Mouse (Mus musculus) erythroblast, adult 5-6 weeks (primary cell): ENCODE results near the gene L3hypdh. TPM values are rescaled to one million over a fixed set of nuclear protein-coding genes. Genes with fewer than 3 reads are reported as not detected.
"Not testable (repeated sequence)": the region's sequence is repeated elsewhere in the genome, so short reads cannot be mapped to it uniquely, and the experiment has no call there.

Experiments
- ATAC-seq: replicated peaks from 2 replicates; pipeline ENCODE4 v1.8.0; 2016; ENCODE audit warnings: moderate number of reproducible peaks, mild to moderate bottlenecking, moderate TSS enrichment, inconsistent platforms; ENCODE audit not compliant: poor library complexity, low FRiP score, severe bottlenecking
- total RNA-seq, 2 experiments: library from RNA; stranded (forward) in 1 of 2; stranded (reverse) in 1 of 2; fragments of 150-400 nt in 1 of 2; fragments of 200-764, 138-1000 nt in 1 of 2; gene quantifications; 2 replicates each; pipeline versions ENCODE4 v1.2.3 to v1.2.4; 2015 to 2017; ENCODE audit warnings: low replicate concordance in 2 of 2

Gene L3hypdh
- total RNA-seq, 2 experiments from 2014 or later, result not detected

DNA sequence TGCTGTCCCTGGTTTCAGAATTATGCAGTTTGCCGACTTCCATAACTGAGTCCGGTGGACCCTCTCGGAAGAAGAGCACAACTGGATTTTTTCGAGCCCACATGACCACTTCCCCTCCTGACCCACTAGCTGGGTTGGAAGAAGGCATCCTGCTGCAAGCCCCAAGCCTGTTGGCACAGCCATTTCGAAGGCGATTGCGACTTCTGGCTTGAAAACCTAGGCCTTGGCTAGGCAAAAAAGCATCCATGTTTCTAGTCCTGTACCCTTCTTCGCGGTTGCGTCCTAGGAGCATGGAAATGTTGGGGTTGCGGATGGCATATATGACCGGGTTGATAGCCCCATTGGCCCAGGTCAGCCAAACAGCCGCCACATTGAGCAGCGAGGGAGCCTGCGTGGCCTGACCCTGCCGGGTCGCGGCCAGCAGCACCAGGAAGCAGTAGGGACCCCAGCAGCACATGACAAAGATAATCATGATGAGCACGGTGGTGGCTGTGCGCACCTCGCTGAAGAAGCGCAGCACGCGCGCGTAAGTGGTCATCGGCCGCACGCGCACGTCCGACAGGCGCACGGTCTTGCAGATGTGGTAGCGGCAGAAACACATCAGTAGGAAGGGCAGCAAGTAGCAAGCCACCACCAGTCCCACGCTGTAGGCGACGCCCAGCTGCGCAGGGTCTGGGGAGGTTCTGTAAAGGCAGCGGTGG lies 15.5 kb downstream of the L3hypdh start:
- no peak for ATAC-seq

DNA sequence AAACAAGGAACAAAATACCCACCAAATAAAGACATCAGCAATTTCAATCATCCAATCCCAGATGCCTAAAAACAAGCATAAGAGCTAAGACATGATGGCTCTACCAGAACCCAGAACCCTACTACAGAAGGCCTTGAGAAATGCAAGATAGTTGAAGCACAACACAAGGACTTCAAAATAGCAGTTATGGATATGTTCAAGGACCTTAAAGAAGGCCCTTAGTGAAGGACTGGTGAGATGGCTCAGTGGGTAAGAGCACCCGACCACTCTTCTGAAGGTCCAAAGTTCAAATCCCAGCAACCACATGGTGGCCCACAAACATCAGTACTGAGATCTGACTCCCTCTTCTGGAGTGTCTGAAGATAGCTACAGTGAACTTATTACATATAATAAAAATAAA lies 27.5 kb downstream of the L3hypdh start:
- no peak for ATAC-seq

DNA sequence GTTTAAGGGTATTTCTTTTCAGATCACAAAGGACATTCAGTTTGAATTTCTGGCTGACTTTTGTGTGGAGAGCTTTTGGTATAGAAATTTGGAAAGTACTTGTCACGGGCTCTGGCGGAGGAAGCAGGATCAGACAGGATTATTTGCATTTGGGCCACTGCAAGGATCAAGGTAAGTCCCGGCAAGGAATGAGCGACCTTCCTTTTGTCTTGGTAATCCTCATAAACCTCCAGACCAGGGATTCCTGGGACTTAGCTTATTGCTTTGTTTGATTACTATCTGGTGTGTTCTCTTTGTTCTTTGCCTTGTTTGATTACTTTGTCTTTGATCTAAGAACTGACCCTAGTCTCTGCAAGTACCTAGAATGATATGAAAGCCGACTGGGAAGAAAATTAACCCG lies 31.4 kb downstream of the L3hypdh start:
- no peak for ATAC-seq

DNA sequence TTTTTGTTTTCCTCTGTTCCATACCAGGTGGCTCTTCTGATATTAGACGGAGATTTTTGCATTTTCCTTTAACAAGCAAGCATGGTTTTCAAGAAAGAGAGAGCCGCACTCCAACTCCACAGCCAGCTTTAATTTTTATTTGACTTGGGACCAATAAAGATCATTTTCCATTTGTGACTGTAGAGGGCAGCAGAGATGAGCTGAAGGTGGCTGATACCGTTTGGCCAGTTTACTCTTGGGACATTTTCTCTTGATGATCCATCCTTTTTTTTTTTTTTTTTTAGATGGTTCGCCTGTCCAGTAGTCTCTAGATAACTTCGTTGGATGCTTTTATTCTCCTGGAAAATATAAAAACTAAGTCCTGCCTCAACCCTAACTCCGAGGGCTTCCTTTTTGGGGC lies 31.9 kb downstream of the L3hypdh start:
- ATAC-seq, result no peak

DNA sequence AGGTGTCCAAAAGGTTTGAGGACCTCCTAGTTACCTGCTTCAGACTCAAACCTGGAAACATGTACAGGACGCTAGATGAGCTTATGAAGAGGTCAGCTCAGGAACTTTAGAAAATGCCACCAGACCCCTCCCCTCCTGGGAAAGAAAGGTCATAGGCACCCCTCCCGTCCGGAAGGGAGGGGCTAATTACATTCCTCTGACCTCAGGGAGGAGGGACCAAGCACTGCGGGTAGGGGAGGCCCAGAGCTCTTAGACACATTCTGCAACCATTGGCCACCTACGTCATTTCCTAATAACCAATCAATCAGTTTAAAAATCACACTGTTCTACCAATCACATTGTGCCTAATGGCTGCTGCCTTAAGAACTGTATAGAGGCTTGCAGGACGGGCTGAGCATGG lies 32.7 kb downstream of the L3hypdh start:
- ATAC-seq, result no peak

DNA sequence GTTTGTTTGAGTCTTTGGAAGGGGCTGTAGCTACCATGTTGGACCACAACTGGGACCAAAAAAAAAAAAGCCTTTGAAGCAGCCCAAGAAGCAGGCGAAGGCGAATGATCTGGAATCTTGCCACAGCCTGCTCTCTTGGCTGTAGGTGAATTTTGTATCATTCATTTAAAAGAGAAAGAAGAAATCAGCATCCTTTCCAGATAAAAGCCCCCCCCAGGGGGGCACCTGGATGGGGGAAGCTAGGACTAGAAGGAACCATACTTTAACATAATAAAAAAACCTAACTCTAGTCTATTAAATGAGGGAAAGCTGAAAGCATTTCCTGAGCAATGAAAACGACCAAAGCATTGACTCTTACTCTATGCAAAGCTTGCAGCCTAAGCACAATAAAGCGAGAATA lies 34.4 kb downstream of the L3hypdh start:
- no peak for ATAC-seq

DNA sequence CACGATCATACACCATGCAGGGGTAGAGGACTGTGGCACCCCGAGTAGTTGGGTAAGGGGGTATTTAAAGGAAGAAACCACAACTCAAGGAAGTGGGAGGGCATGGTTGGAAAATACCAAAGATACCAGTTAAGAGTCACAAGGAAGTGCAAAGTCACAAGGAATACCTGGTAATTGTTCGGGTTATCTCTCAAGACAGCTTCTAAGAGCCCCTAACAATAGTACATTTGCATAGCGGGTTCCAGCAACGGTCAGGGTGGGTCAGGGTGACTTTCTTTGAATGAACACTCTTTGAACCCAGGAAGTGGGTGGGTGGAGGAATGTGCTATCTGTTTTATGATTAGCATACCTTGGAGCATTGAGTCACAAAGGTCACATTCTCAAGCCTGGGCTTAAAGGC lies 35.1 kb downstream of the L3hypdh start:
- ATAC-seq, result not testable (repeated sequence)

DNA sequence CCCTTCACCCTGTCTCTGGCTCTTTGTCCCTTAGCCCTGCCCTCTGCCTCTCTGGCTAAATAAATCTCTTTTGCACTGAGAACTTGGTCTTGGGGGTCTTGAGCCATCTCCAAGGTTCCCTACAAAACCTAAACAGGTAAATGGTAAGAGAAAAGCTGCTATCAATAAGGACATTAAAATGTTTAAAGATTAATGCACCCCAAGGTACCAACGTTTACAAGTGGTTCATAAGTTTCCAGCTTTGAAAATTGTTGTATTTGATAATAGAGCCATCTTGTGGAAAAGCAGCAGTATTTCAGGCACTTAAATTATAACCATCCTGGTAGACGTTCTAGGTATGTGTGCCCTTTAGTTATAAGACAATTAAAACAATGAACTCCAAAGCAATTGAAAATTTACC lies 37.7 kb downstream of the L3hypdh start:
- no peak for ATAC-seq

DNA sequence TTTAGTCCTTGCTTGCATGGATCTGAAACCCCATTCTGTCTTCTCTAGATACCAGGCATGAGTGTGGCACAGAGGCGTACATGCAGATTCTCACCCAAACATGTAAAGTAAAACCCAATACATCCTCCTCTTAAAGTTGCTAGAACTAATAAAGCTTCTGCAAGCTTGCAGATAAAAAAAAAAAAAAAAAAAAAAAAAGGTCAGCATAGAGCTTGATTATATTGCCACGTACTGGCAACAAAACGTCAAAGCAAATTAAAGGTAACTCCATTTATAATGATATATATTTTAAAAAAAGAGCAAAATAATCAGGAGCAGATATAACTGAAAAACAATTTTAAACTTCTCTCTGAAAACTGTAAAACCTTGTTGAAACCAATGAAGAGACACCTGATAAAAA lies 44.0 kb downstream of the L3hypdh start:
- ATAC-seq, result no peak

DNA sequence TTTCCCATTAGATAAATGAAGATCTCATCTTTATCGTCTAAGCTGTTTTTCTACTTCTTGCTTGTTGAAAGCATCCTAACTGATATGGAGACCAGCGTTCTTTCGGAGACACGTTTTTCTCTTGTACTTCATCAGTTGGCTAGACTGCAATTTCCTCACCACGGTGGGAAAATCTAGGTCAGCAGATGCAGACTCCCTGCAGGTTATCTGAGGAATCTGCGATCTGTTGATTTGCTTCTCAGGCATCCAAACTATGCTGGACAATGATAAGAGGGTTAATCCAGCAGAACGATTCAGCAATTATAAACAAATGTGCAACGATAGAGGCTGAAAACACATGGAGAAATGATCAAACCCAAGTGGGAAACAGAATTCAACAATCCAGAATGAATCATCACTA lies 45.7 kb downstream of the L3hypdh start:
- no peak for ATAC-seq

DNA sequence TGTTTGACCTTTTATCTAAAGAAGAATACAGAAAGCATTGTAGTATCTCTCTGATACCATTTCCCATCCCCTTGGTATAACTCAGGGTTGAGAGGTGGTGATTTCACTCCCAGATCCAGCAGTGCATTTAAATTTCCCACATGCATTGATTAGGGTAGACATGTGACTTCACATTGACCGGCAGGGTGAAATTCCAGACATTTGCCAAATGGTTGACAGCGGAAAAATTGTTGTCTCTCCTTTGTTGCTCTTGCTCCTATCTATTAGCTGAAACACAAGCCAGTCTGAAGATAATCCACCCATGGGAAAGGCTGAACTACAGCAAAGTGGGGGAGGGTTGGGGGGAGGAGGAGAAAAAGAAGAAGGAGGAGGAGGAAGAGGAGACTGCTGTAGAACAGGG lies 46.4 kb downstream of the L3hypdh start:
- ATAC-seq, result no peak

DNA sequence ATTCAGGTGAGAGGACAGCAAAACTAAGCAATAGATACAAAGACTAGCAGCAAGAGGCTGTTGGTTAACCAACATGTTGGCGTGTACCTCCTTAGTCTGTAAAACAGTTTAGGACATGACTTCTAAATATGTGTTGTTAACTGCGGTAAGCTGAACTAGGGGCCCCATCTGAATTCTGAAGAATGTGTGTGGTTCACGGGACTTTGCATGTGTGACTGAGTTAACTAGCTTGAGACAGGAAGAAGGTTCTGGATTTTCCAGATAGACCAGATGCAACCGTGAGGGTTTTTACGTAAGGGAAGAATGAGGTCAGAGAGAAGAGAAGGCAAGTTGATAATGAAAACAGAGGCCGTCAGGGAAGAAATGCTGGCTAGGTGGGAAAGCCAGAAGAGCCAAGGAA lies 48.2 kb downstream of the L3hypdh start:
- ATAC-seq, result no peak

DNA sequence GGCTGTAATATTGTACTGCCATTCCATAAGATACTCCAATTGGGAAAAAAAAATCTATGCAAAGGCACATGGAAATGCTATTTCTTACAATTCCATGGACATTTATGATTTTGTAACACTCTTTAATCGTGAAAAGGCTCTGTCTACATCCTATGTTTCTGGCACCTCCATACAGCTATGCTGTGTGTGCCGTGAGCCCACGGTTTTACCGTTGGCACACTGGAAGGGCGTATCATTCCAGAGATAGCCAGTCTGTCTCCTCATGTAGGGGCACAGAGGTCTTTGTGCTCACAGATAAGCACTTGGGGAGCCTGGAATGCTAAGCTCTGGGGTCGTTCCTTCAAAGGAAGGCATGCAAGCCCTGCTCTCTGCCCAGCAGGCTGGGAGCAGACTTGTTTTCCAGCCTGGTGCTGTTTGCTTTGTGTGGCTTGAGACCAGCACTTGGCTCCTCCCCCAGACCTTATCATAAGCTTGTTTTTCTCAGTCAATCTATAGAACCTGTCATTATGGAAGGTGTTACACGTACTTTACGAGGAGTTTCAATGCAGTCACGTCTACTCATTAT lies 49.1 kb downstream of the L3hypdh start:
- no peak for ATAC-seq

DNA sequence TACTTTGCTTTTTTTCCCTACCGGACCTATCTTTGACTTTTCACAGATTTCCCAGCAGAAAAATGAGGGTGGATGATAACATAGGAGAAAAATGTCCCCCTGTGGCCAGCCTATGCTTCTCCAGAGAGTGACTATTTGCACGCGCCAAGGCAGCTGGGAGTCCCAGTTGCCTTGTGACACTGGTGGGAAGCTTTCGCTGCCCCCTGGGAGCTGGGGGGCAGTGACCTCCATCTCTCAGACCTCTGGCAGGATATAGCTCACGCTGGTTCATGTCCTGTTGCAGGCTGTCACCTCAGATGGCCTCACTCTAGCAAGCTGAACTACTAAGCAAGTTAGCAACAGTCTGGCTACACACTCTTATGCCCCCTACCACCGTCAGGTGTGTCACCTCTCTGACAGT lies 53.4 kb downstream of the L3hypdh start:
- no peak for ATAC-seq

DNA sequence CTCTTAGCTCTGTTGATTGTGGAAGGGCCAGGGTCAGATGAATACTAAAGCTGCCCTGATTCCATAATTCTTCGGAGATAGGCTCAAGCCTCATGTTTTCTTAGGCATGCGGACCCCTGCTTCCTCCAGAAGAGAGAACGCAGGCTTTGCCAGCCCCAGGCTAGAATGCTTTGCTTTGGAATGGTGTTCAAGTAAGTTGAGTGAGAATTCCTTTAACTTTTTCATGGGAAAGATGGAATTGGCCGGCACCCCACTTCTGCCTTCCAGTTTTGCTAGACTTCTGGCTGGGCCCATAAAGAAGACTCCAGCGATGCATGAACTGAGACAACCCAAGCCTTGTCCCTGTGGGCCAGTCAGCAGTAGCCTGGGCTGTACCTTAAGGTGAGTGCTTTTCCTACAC lies 54.1 kb downstream of the L3hypdh start:
- no peak for ATAC-seq

DNA sequence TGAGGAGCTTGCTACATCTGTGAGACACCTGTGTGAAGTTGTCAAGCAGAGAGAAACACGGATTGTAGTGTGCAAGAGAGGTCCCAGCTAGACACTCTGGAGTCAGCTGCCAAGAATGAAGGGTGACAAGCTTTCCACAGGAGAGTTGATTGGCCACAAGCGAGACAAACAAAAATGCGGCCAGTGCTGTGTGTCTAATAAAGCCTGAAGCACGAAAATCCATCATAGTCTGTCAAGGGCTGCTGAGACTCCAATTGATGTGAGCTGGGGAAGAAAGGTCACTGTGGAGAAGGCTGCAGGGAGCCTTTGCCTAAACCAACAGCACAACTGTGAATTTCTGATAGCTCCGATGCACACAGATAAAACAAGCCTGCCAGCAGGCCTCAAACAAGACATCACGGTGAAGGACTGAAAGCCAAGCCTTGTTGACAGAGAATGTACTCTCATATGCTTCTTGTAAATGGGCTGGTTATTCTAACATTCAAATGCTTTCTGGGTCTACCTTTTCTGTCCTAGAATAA lies 59.9 kb downstream of the L3hypdh start:
- ATAC-seq, result no peak

DNA sequence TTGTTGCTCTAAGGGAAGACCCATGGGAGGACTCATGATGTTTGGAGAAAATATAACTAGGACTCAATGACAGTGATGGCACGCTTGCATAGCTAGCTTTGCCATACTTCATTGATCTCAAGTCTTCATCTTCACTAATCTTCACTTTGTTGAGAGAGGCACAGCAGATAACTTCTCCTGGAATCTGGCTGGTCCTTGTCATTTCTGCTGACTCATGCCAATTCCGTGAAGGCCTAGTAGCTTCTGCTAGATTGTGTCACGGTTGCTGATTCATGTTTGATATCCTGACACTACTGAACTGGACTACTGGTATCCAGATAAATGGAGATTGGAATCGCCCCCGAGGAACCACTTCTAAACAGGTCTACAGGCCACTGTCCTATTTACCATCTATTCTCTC lies 61.7 kb downstream of the L3hypdh start:
- ATAC-seq, result no peak

Other genes with a start within 250 kb of the L3hypdh start
- gene Gpr135, start 14.3 kb downstream of the L3hypdh start, total RNA-seq (2015; ENCODE audit: low replicate concordance), result not detected in 2 replicates
- gene Gpr135, start 14.3 kb downstream of the L3hypdh start, total RNA-seq (2017; ENCODE audit: low replicate concordance), result not detected in 2 replicates
- gene Jkamp, start 150 bp upstream of the L3hypdh start, total RNA-seq (2015; ENCODE audit: low replicate concordance), result 4.4 and 9.8 TPM in 2 replicates
- 2.9 and 3.0 TPM in 2 replicates for gene Jkamp, start 150 bp upstream of the L3hypdh start, total RNA-seq (2017; ENCODE audit: low replicate concordance)
- not detected in 2 replicates for gene Ccdc175, start 99.6 kb upstream of the L3hypdh start, total RNA-seq (2015; ENCODE audit: low replicate concordance)
- not detected in 2 replicates for gene Ccdc175, start 99.6 kb upstream of the L3hypdh start, total RNA-seq (2017; ENCODE audit: low replicate concordance)